Mouse (Mus musculus) left cerebral cortex, postnatal 10 days (tissue): ENCODE measurements at regions not wholly inside any gene's neighbourhood (a gene's known extent, or its start where the extent isn't known, plus 50 kb on each side); places are given as distances from the start of the nearest gene placed in this dataset.

ENCODE experiments used
- DNase-seq, 2 experiments: peaks; one replicate each; pipeline ENCODE4 v3.0.0; 2021 to 2022; ENCODE audit warnings: low spot score in 2 of 2, mixed read lengths in 1 of 2; ENCODE audit errors: extremely low spot score in 1 of 2
- intact Hi-C: fragments of 180-260 bp; cut with DNase I; formaldehyde crosslinking; loops from one replicate; pipeline ENCODE4 v1.15.1; 2025

- no peak for DNase-seq
- intact Hi-C loops, result loop anchor here (5.0 kb wide), 1 partner anchor 483 kb away; no protein-coding TSS in a partner anchor
These were observed 50.9 kb upstream of the Kap start for GRCm38 (mm10) chr6:133904501-133904900.

GRCm38 (mm10) chr6:133934667-133935066 lies 81.1 kb upstream of the Kap start:
- intact Hi-C loops, result no loop called here
- DNase-seq, result no peak

GRCm38 (mm10) chr6:133935671-133936070 lies 82.1 kb upstream of the Kap start:
- DNase-seq, result no peak

DNA sequence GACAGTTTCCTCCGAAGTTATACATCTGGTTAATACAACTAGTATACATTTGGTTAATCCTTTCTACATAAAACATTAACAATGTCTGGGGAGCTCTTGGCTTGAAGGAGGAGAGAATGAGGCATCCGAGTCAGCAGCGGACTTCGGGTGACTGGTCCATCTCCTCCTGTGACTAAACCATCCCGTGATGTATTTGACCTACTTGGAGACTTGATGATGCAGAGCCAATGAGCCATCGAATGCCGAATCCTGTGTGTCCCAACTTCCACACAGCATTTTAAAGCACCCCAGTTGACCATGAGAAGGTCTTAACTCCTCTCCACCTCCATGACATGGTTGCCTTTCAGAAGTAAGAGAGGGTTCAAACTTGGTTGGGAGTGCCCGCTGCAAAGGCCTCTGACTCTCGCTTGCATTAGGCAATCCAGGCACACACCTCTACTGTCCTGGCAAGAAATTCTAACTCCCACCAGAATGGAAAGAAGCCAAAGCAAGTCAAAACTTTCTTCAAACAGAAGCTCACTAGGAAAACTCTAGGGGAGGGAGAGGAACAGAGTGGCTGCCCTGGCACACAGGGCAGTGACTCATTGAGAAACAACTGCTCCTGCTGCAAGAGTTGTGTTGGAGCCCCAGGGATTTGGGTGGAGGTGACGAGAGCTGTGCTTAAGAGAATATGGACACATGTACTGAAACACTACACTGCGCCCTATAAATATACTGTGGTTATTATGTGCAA lies 75.4 kb upstream of the Etv6 start:
- intact Hi-C loops, result loop anchor here (1.0 to 10.0 kb wide), 3 partner anchors 185 to 655 kb away; no protein-coding TSS in a partner anchor
- no peak for DNase-seq

More at GRCm38 (mm10) chr6:133935671-133936070, 82.1 kb upstream of the Kap start:
- intact Hi-C loops, result no loop called here

- intact Hi-C loops, result loop anchor here (1.0 to 10.0 kb wide), 3 partner anchors 184 to 654 kb away; no protein-coding TSS in a partner anchor
- DNase-seq, result peak; percentile 64 to 74
These were observed 74.8 kb upstream of the Etv6 start for GRCm38 (mm10) chr6:133960713-133961112.

- DNase-seq, result no peak
- intact Hi-C loops, result loop anchor here (10.0 kb wide), 2 partner anchors 182 to 652 kb away; no protein-coding TSS in a partner anchor
These were observed 72.9 kb upstream of the Etv6 start for GRCm38 (mm10) chr6:133962641-133963040.

DNA sequence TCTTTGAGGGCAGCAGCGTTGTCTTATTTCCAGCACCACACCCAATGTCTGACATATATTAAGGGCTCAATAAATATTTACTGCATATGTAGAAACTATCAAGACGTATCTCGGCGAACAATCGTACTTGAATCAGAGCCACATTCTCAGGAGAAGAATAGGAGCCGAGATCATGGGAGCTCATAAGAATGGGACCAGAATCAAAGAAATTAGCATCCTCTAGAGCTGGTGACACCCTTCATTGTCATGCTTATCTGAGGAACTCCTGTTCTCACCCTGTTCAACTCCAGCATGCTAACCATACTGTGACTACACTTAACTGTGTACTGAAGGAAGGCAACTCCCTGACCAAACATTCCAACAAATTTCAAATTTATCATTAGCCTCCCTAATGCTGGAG lies 72.2 kb upstream of the Etv6 start:
- DNase-seq, result no peak
- intact Hi-C loops, result loop anchor here (10.0 kb wide), 2 partner anchors 182 to 652 kb away; no protein-coding TSS in a partner anchor

DNA sequence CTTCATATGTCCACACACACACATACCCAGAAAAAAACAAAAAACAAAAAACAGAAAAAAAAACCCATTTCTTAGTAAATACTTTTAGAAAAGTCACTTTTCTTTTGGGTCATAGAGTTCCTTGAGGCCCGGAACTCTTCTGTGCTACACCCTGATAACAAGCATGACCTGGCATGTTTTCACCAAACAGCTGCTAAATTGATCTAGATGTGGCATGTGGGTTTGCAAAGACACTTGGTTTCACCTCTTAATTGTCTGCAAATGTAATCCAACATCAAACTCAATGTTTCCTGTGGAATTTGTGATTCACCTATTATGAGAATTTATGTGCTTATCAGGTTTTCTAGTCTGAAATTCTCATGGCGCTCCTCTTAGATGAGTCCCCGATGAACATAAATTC lies 68.2 kb upstream of the Etv6 start:
- intact Hi-C loops, result loop anchor here (5.0 to 10.0 kb wide), 3 partner anchors 65 to 648 kb away; no protein-coding TSS in a partner anchor
- no peak for DNase-seq

DNA sequence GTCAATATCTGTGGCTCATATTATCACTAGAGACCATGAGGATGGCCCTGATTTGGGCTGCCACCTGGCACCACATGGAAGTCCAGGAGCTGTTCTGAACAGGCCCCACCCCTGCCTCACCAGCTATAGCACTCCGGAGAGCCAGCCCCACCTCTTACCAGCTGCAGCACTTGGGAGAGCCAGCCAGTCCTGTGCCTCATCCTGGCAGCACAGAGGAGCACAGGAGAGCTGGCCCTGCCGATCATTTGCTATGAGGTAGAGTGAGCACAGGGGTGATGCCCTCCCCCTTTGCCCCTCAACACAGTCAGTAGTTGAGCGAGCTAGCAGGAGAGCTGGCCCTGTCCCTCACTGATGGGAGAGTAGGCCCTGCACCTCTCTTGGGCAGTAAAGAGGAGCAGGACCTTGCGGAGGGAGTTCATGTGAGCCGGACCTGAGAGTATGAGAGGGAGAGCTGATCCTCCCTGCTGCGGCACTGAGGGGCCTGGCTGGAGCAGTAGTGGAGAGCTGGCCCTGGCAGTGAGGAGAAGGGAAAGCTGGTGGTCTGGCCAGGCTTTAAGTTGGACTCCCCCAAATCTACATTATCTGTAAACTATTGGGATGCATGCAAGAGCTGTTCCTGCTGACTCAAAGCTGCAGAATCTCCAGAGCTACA lies 63.3 kb upstream of the Etv6 start:
- intact Hi-C loops, result no loop called here
- DNase-seq, result no peak

GRCm38 (mm10) chr6:133973205-133973838 lies 62.2 kb upstream of the Etv6 start:
- intact Hi-C loops, result no loop called here
- no peak for DNase-seq

- intact Hi-C loops, result no loop called here
- no peak for DNase-seq
These were observed 59.5 kb upstream of the Etv6 start for GRCm38 (mm10) chr6:133975951-133976350.

DNA sequence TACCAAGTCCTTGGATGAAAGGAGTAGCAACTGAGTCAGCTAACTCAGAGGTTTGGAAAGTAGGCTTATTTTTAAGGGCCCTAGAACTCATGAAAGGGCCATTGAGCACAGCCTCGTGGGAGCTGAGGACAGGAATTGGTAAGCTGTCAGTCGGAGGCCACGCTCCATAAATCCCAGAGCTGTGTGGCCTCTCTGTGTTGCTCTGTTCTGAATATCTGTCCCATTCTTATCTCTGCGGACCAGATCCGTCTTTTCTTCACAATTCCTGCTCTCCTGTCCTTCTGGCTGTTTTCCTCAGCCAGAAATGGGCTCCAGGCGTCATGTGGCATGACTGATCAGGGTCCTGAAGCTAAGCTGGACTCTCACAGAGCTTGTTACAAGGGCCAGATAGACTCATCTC lies 58.6 kb upstream of the Etv6 start:
- no peak for DNase-seq
- intact Hi-C loops, result no loop called here

DNA sequence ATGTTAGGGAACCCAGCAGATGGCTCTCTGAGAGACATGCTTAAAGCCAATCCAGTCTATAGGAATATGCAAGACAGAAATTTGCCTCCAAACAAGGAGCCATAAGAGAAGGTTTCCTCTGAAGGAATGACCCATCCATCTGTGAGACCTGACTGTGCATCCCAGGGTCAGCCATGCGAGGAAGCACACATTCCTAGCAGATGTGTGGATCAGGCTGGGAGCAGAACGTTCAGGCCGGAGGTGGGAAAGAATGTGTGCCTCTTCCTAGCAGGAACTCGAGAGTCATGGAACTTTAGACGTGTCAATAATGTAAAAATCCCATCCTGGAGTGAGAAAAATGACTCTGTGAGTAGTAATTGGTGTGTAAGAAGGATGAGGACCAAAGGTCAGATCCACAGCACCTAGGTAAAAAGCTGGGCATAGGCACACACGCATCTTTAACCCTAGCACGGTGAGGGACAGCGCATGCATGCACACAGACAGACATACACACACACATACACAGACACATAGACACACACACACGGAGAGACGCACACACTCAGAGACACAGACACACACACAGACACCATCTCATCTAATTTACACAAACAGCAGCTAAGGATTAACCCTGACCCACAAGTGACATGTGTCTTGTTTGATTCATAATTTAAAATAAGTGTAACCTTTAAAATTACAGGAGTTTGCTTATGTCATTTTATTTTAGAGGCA lies 51.5 kb upstream of the Etv6 start:
- intact Hi-C loops, result no loop called here
- no peak for DNase-seq

DNA sequence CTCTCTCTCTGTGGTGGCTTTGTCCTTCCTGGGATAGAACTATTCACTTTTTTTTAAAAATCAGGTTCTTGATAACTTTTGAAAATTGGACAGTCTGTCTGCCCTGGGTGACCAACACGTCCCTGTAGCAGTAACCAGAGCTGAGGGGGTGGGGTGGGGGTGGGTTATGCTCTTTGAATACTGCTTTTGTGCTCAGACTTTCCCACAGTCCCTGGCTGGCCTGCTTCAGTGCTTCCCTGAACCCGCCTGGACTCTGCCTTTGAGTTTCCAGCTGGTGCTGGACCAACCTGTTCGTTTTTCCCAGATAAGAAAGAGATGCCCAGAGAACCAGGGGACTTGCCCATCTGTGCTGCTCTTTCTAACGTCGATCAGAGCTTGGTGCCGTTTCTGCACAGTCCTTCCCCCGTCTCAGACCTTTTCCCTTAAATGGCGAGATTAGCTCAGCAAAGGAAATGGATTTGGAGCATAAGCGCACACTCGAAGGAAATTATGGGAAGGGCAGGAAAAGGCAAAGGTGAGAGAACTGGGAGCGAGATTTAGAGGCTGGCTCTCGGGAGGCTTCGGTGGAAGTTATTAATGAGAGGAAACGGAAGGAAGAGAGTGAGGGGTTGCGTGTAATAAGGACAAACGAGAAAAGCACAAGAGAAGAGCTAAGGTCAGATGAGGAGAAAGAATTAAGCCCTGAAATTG lies 50.7 kb upstream of the Etv6 start:
- no peak for DNase-seq
- intact Hi-C loops, result no loop called here
